Mouse (Mus musculus): ENCODE data around the gene 1700013G24Rik. TPM values are rescaled to one million over a fixed set of nuclear protein-coding genes. Genes with fewer than 3 reads are reported as not detected.

Gene 1700013G24Rik
- polyA plus RNA-seq, 1 experiment from 2014 or later = 0.23 TPM

GRCm38 (mm10) chr4:137489996-137490395 is 36.9 kb downstream of the 1700013G24Rik start:
- no peaks in the 10 kb centered on the region for H3K9me3 ChIP-seq
- no peak overlapping the region; the same call in 1 of the 2 replicates for H3K9ac ChIP-seq
- peak overlapping the region; percentile 91 for H3K27ac ChIP-seq
- H3K4me1 ChIP-seq = peaks cover 79% of the 10 kb centered on the region
- no peak for ATAC-seq (ENCODE audit: insufficient number of reproducible peaks, low FRiP score, low TSS enrichment, low read depth)
- H3K4me2 ChIP-seq = no peak overlapping the region
- WGBS = 53% methylated on average over 8 of the region's 8 CpGs
- no peak overlapping the region for H3K4me3 ChIP-seq
- no peaks in the 10 kb centered on the region for H3K27me3 ChIP-seq
- H3K36me3 ChIP-seq = 0 out of 2 replicates have a peak, but pooled peaks cover 6% of the 10 kb centered on the region

DNA sequence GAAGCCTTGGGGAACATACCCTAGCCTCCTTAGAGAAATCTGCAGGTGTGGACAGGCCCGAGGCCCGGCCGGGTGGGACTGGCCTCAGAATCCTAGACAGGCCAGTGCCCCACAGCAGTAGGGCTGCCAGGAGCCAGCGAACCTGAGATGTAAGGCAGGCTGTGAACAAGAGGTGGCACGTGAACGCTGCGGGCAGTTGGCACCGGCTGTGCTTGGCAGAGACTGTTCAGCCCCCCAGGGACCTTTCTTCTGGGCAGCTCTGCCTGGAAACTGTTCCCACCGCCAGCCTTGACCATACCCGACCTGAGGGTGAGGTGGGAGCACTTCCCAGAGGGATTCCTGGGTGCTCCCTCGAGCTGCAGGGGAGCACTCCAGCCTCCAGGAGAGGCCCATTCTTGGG is 39.5 kb downstream of the 1700013G24Rik start:
- ATAC-seq (ENCODE audit: insufficient number of reproducible peaks, low FRiP score, low TSS enrichment, low read depth) = no peak
- Histone ChIP-seq H3K9ac (no peak overlapping the region), H3K4me2 (no peak overlapping the region), H3K9me3 (no peaks in the 10 kb centered on the region), H3K36me3 (0 out of 2 replicates have a peak, but pooled peaks cover 6% of the 10 kb centered on the region), H3K27ac (peak overlapping the region; percentile 63), H3K27me3 (no peaks in the 10 kb centered on the region), H3K4me3 (no peak overlapping the region), H3K4me1 (peaks cover 76% of the 10 kb centered on the region)
- 60% methylated on average over 11 of the region's 11 CpGs for WGBS

DNA sequence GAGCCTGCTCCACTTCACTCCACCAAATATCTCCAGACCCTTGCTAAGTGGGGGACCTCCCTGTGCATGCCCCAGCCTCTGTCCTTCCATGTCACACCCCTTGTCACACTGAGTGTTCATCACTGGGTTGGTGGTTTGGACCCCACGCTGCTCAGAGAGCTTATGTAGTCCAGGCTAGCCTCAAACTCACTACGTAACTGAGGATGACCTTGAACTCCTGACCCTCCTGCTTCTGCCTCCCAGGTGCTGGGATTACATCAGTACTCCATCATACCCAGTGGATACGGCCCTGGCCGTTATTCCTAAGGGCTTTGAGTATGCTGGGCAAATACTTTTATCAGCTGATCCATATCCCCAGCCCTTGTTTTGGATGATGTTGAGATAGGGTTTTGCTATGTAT is 40.1 kb downstream of the 1700013G24Rik start:
- 84% methylated on average over 4 of the region's 4 CpGs for WGBS
- Histone ChIP-seq H3K9me3 (no peaks in the 10 kb centered on the region), H3K4me3 (no peak overlapping the region), H3K4me2 (no peak overlapping the region), H3K4me1 (peaks cover 76% of the 10 kb centered on the region), H3K27ac (peak overlapping the region; percentile 63; the same call in 1 of the 2 replicates), H3K9ac (no peak overlapping the region), H3K36me3 (0 out of 2 replicates have a peak, but pooled peaks cover 6% of the 10 kb centered on the region), H3K27me3 (no peaks in the 10 kb centered on the region)
- ATAC-seq (ENCODE audit: insufficient number of reproducible peaks, low FRiP score, low TSS enrichment, low read depth) = no peak

GRCm38 (mm10) chr4:137494751-137495500 is 41.8 kb downstream of the 1700013G24Rik start:
- H3K4me2 ChIP-seq = no peak overlapping the region
- H3K4me1 ChIP-seq = peaks cover 75% of the 10 kb centered on the region
- 10% methylated on average over 19 of the region's 19 CpGs for WGBS
- peak overlapping the region; percentile 7; the same call in 1 of the 2 replicates for H3K9ac ChIP-seq
- H3K36me3 ChIP-seq = 0 out of 2 replicates have a peak, but pooled peaks cover 6% of the 10 kb centered on the region
- H3K9me3 ChIP-seq = no peaks in the 10 kb centered on the region
- H3K4me3 ChIP-seq = no peak overlapping the region
- no peaks in the 10 kb centered on the region for H3K27me3 ChIP-seq
- peak; percentile 71 for ATAC-seq (ENCODE audit: insufficient number of reproducible peaks, low FRiP score, low TSS enrichment, low read depth)
- peak overlapping the region; percentile 89 for H3K27ac ChIP-seq

DNA sequence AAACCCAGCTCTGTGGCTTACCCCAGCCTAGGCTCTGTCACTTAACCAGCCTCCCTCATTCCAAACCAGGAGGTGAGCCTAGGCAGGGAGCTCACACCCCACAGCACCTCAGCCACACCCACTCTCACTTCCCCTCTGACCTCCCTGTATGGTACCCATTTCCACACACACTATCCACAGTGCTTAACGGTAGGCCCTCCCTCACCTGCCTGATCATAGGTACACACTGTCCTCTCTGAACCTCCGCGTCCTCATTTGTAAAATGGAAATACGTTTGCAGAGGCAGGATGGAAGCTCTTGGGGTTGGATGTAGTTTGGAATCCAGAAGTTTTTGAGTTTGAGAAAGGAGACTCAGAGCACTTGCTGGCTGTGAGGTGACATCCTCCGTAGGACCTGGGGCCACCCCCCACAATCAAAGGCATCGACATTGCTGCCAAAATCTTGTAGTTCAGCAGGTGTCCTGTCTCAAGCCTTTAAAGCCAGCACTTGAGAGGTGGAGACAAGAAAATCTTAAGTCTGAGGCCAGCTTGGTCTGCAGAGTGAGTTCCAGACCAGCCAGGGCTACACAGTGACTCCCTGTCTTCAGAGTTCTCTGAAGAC is 42.5 kb downstream of the 1700013G24Rik start:
- no peaks in the 10 kb centered on the region for H3K9me3 ChIP-seq
- 0 out of 2 replicates have a peak, but pooled peaks have one; percentile 12 for ATAC-seq (ENCODE audit: insufficient number of reproducible peaks, low FRiP score, low TSS enrichment, low read depth)
- no peak overlapping the region for H3K4me3 ChIP-seq
- no peak overlapping the region for H3K9ac ChIP-seq
- no peak overlapping the region for H3K4me2 ChIP-seq
- H3K27me3 ChIP-seq = no peaks in the 10 kb centered on the region
- H3K36me3 ChIP-seq = peaks cover 6% of the 10 kb centered on the region; the same call in 1 of the 2 replicates
- 45% methylated on average over 6 of the region's 6 CpGs for WGBS
- H3K27ac ChIP-seq = peak overlapping the region; percentile 89
- peaks cover 74% of the 10 kb centered on the region for H3K4me1 ChIP-seq

DNA sequence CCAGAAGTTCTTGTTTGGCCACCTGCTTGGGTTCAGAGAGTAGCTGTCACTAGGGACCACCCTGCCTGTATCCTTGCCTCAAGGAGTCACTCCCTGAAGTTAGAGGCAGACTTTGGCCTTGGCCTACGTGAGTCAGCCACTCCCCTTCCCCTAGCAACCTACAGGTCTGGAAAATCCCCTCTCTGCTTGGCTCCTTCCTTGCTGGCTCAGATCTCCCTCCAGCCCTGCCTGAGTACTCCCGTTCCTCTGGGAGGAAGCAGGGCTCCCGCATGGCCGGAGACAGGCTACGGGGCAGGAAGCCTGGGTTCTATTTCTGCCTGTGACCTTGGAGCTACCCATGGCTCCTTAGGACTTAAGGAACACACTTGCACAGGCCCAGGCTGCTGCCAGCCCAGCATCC is 44.3 kb downstream of the 1700013G24Rik start:
- WGBS = 38% methylated on average over 5 of the region's 5 CpGs
- ATAC-seq (ENCODE audit: insufficient number of reproducible peaks, low FRiP score, low TSS enrichment, low read depth) = no peak
- Histone ChIP-seq H3K27ac (peak overlapping the region; percentile 89), H3K4me2 (no peak overlapping the region), H3K4me3 (no peak overlapping the region), H3K27me3 (no peaks in the 10 kb centered on the region), H3K9ac (no peak overlapping the region), H3K4me1 (peaks cover 82% of the 10 kb centered on the region), H3K36me3 (peaks cover 23% of the 10 kb centered on the region), H3K9me3 (no peaks in the 10 kb centered on the region)

- no peak overlapping the region for H3K4me2 ChIP-seq
- H3K27me3 ChIP-seq = no peaks in the 10 kb centered on the region
- no peaks in the 10 kb centered on the region for H3K9me3 ChIP-seq
- peaks cover 81% of the 10 kb centered on the region for H3K4me1 ChIP-seq
- H3K4me3 ChIP-seq = no peak overlapping the region
- H3K36me3 ChIP-seq = peaks cover 25% of the 10 kb centered on the region
- peak; percentile 21; the same call in 1 of the 2 replicates for ATAC-seq (ENCODE audit: insufficient number of reproducible peaks, low FRiP score, low TSS enrichment, low read depth)
- H3K9ac ChIP-seq = no peak overlapping the region
- H3K27ac ChIP-seq = peak overlapping the region; percentile 89
- 28% methylated on average over 9 of the region's 9 CpGs for WGBS
These were observed 45.0 kb downstream of the 1700013G24Rik start for GRCm38 (mm10) chr4:137497892-137498722.

DNA sequence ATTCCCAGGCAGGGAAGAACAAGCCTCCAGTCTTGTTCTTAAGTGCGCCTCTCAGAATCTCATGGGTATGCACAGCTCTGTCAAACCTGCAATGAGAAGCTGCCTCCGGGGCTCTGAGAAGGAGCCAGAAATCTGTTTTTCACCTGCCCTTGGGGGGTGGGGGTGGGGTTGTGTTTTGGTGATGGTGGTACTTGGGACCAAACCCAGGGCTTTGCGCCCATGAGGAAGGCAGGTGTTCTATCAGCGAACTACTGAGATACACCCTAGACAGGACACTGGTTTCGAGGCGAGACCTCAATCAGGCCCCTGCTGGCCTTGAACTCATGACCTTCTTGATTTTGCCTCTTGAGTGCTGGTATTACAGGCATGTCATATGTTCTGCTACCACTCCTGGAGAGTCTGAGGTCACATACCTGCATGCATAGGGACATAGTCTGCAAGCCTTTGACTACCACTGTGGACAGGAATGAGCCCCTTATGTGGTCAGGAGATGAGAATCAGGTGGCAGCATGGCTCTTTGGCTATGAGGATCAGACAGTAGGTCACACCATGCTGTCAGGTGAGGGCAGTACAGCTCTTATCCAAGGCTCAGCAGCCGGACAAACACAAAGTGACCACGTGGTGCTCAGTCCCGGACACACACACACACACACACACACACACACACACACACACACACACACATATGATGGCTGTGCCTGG is 45.9 kb downstream of the 1700013G24Rik start:
- peaks cover 31% of the 10 kb centered on the region for H3K36me3 ChIP-seq
- 79% methylated on average over 9 of the region's 9 CpGs for WGBS
- no peaks in the 10 kb centered on the region for H3K27me3 ChIP-seq
- no peak for ATAC-seq (ENCODE audit: insufficient number of reproducible peaks, low FRiP score, low TSS enrichment, low read depth)
- H3K4me1 ChIP-seq = peaks cover 86% of the 10 kb centered on the region
- peak overlapping the region; percentile 89 for H3K27ac ChIP-seq
- H3K9ac ChIP-seq = no peak overlapping the region
- no peak overlapping the region for H3K4me3 ChIP-seq
- H3K9me3 ChIP-seq = no peaks in the 10 kb centered on the region
- H3K4me2 ChIP-seq = no peak overlapping the region

- H3K27ac ChIP-seq = peak overlapping the region; percentile 57; the same call in 1 of the 2 replicates
- peaks cover 79% of the 10 kb centered on the region for H3K4me1 ChIP-seq
- H3K4me2 ChIP-seq = no peak overlapping the region
- no peaks in the 10 kb centered on the region for H3K9me3 ChIP-seq
- H3K9ac ChIP-seq = no peak overlapping the region
- 62% methylated on average over 12 of the region's 12 CpGs for WGBS
- H3K27me3 ChIP-seq = no peaks in the 10 kb centered on the region
- no peak for ATAC-seq (ENCODE audit: insufficient number of reproducible peaks, low FRiP score, low TSS enrichment, low read depth)
- H3K36me3 ChIP-seq = peaks cover 39% of the 10 kb centered on the region
- H3K4me3 ChIP-seq = no peak overlapping the region
These were observed 47.1 kb downstream of the 1700013G24Rik start for GRCm38 (mm10) chr4:137500149-137500548.

DNA sequence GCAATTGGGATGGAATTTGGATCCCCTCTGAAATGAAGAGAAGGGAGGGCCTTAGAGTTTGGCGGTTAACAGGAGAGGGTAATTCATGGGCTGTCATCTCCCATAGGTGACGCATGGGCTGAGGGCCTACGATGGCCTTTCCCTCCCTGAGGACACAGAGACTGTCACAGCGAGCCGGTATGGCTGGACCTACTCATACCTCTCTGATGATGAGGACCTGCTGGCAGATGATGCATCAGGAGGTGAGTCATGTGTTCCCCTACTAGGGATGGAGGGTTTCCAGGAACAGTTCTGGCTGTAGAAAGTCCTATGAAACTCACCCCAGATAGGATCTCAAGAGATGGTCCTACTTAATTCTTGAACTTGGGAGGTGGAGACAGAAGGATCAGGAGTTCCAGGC is 47.9 kb downstream of the 1700013G24Rik start:
- H3K4me3 ChIP-seq = no peak overlapping the region
- no peaks in the 10 kb centered on the region for H3K27me3 ChIP-seq
- no peaks in the 10 kb centered on the region for H3K9me3 ChIP-seq
- H3K27ac ChIP-seq = peak overlapping the region; percentile 57; the same call in 1 of the 2 replicates
- H3K9ac ChIP-seq = no peak overlapping the region
- WGBS = 81% methylated on average over 5 of the region's 5 CpGs
- peaks cover 47% of the 10 kb centered on the region for H3K36me3 ChIP-seq
- no peak overlapping the region for H3K4me2 ChIP-seq
- H3K4me1 ChIP-seq = peaks cover 71% of the 10 kb centered on the region
- ATAC-seq (ENCODE audit: insufficient number of reproducible peaks, low FRiP score, low TSS enrichment, low read depth) = no peak

- Histone ChIP-seq H3K36me3 (peaks cover 55% of the 10 kb centered on the region), H3K9me3 (no peaks in the 10 kb centered on the region), H3K27me3 (no peaks in the 10 kb centered on the region), H3K9ac (no peak overlapping the region), H3K4me1 (peaks cover 61% of the 10 kb centered on the region), H3K27ac (peak overlapping the region; percentile 77; the same call in 1 of the 2 replicates), H3K4me2 (no peak overlapping the region), H3K4me3 (no peak overlapping the region)
- WGBS = 90% methylated on average over 10 of the region's 10 CpGs
- ATAC-seq (ENCODE audit: insufficient number of reproducible peaks, low FRiP score, low TSS enrichment, low read depth) = no peak
These were observed 49.1 kb downstream of the 1700013G24Rik start for GRCm38 (mm10) chr4:137502183-137502582.

Measured in limb, embryonic 15.5 days (tissue).